Mouse (Mus musculus): ENCODE data around the gene Ramp3. TPM values are rescaled to one million over a fixed set of nuclear protein-coding genes. Genes with fewer than 3 reads are reported as not detected.

Ramp3 gene
- polyA plus RNA-seq, 1 experiment, result 2.4 TPM

GRCm38 (mm10) chr11:6680397-6680818 is 22.1 kb downstream of the Ramp3 start:
- Histone ChIP-seq H3K27ac (ENCODE audit: insufficient read depth, low read length) (peak overlapping the region; percentile 2; the same call in 1 of the 2 replicates), H3K27me3 (ENCODE audit: control insufficient read depth, insufficient read depth, low read length) (no peaks in the 10 kb centered on the region), H3K4me1 (ENCODE audit: control insufficient read depth, insufficient read depth, insufficient read length) (no peaks in the 10 kb centered on the region; the same call in 1 of the 2 replicates), H3K4me3 (ENCODE audit: extremely low read depth, insufficient read depth, insufficient read length) (peak overlapping the region; percentile 43; the same call in 1 of the 2 replicates), H3K36me3 (ENCODE audit: control insufficient read depth, insufficient read depth, low read length) (no peaks in the 10 kb centered on the region)
- no peak for DNase-seq (ENCODE audit: low read depth in 1 of 2, low spot score in 2 of 2)
- WGBS, result 8% methylated on average over 10 of the region's 10 CpGs
- TF ChIP-seq POLR2A (IDR thresholded peaks at IDR 0.05; ENCODE audit: low read depth, low read length) (no peak), CTCF (IDR thresholded peaks at IDR 0.05; ENCODE audit: extremely low read depth, insufficient read depth, insufficient read length, insufficient replicate concordance) (no peak)

GRCm38 (mm10) chr11:6684741-6685140 is 26.4 kb downstream of the Ramp3 start:
- Histone ChIP-seq H3K27me3 (ENCODE audit: control insufficient read depth, insufficient read depth, low read length) (no peaks in the 10 kb centered on the region), H3K27ac (ENCODE audit: insufficient read depth, low read length) (no peak overlapping the region), H3K36me3 (ENCODE audit: control insufficient read depth, insufficient read depth, low read length) (no peaks in the 10 kb centered on the region), H3K4me1 (ENCODE audit: control insufficient read depth, insufficient read depth, insufficient read length) (no peaks in the 10 kb centered on the region; the same call in 1 of the 2 replicates), H3K4me3 (ENCODE audit: extremely low read depth, insufficient read depth, insufficient read length) (no peak overlapping the region)
- TF ChIP-seq CTCF (IDR thresholded peaks at IDR 0.05; ENCODE audit: extremely low read depth, insufficient read depth, insufficient read length, insufficient replicate concordance) (no peak), POLR2A (IDR thresholded peaks at IDR 0.05; ENCODE audit: low read depth, low read length) (no peak)
- DNase-seq (ENCODE audit: low read depth in 1 of 2, low spot score in 2 of 2), result no peak
- WGBS, result 74% methylated on average over 3 of the region's 3 CpGs

GRCm38 (mm10) chr11:6688888-6689287 is 30.6 kb downstream of the Ramp3 start:
- no peaks in the 10 kb centered on the region for H3K27me3 ChIP-seq (ENCODE audit: control insufficient read depth, insufficient read depth, low read length)
- H3K36me3 ChIP-seq (ENCODE audit: control insufficient read depth, insufficient read depth, low read length), result no peaks in the 10 kb centered on the region
- WGBS, result 78% methylated on average over 3 of the region's 3 CpGs
- H3K27ac ChIP-seq (ENCODE audit: insufficient read depth, low read length), result no peak overlapping the region
- no peaks in the 10 kb centered on the region for H3K4me1 ChIP-seq (ENCODE audit: control insufficient read depth, insufficient read depth, insufficient read length)
- no peak for TF ChIP-seq POLR2A (IDR thresholded peaks at IDR 0.05; ENCODE audit: low read depth, low read length)
- TF ChIP-seq CTCF (IDR thresholded peaks at IDR 0.05; ENCODE audit: extremely low read depth, insufficient read depth, insufficient read length, insufficient replicate concordance), result no peak
- no peak for DNase-seq (ENCODE audit: low read depth in 1 of 2, low spot score in 2 of 2)
- H3K4me3 ChIP-seq (ENCODE audit: extremely low read depth, insufficient read depth, insufficient read length), result no peak overlapping the region

- Histone ChIP-seq H3K27me3 (ENCODE audit: control insufficient read depth, insufficient read depth, low read length) (no peaks in the 10 kb centered on the region), H3K4me1 (ENCODE audit: control insufficient read depth, insufficient read depth, insufficient read length) (peaks cover 4% of the 10 kb centered on the region; the same call in 1 of the 2 replicates), H3K36me3 (ENCODE audit: control insufficient read depth, insufficient read depth, low read length) (no peaks in the 10 kb centered on the region), H3K4me3 (ENCODE audit: extremely low read depth, insufficient read depth, insufficient read length) (no peak overlapping the region), H3K27ac (ENCODE audit: insufficient read depth, low read length) (no peak overlapping the region)
- 86% methylated on average over 6 of the region's 6 CpGs for WGBS
- TF ChIP-seq CTCF (IDR thresholded peaks at IDR 0.05; ENCODE audit: extremely low read depth, insufficient read depth, insufficient read length, insufficient replicate concordance) (no peak), POLR2A (IDR thresholded peaks at IDR 0.05; ENCODE audit: low read depth, low read length) (no peak)
- no peak for DNase-seq (ENCODE audit: low read depth in 1 of 2, low spot score in 2 of 2)
These were observed 34.0 kb downstream of the Ramp3 start for GRCm38 (mm10) chr11:6692341-6692740.

GRCm38 (mm10) chr11:6694114-6694513 is 35.8 kb downstream of the Ramp3 start:
- 84% methylated on average over 10 of the region's 10 CpGs for WGBS
- DNase-seq (ENCODE audit: low read depth in 1 of 2, low spot score in 2 of 2), result no peak
- Histone ChIP-seq H3K4me1 (ENCODE audit: control insufficient read depth, insufficient read depth, insufficient read length) (peaks cover 4% of the 10 kb centered on the region; the same call in 1 of the 2 replicates), H3K27ac (ENCODE audit: insufficient read depth, low read length) (no peak overlapping the region), H3K36me3 (ENCODE audit: control insufficient read depth, insufficient read depth, low read length) (no peaks in the 10 kb centered on the region), H3K27me3 (ENCODE audit: control insufficient read depth, insufficient read depth, low read length) (no peaks in the 10 kb centered on the region), H3K4me3 (ENCODE audit: extremely low read depth, insufficient read depth, insufficient read length) (no peak overlapping the region)
- TF ChIP-seq POLR2A (IDR thresholded peaks at IDR 0.05; ENCODE audit: low read depth, low read length) (no peak), CTCF (IDR thresholded peaks at IDR 0.05; ENCODE audit: extremely low read depth, insufficient read depth, insufficient read length, insufficient replicate concordance) (no peak)

GRCm38 (mm10) chr11:6695176-6695575 is 36.9 kb downstream of the Ramp3 start:
- Histone ChIP-seq H3K27ac (ENCODE audit: insufficient read depth, low read length) (peak overlapping the region; percentile 34), H3K36me3 (ENCODE audit: control insufficient read depth, insufficient read depth, low read length) (no peaks in the 10 kb centered on the region), H3K27me3 (ENCODE audit: control insufficient read depth, insufficient read depth, low read length) (no peaks in the 10 kb centered on the region), H3K4me3 (ENCODE audit: extremely low read depth, insufficient read depth, insufficient read length) (peak overlapping the region; percentile 25; the same call in 1 of the 2 replicates), H3K4me1 (ENCODE audit: control insufficient read depth, insufficient read depth, insufficient read length) (peaks cover 4% of the 10 kb centered on the region; the same call in 1 of the 2 replicates)
- WGBS, result 1% methylated on average over 12 of the region's 12 CpGs
- TF ChIP-seq CTCF (IDR thresholded peaks at IDR 0.05; ENCODE audit: extremely low read depth, insufficient read depth, insufficient read length, insufficient replicate concordance), result no peak
- no peak for TF ChIP-seq POLR2A (IDR thresholded peaks at IDR 0.05; ENCODE audit: low read depth, low read length)
- DNase-seq (ENCODE audit: low read depth in 1 of 2, low spot score in 2 of 2), result peak in 1 of 2 experiments; percentile 51

- Histone ChIP-seq H3K4me3 (ENCODE audit: extremely low read depth, insufficient read depth, insufficient read length) (no peak overlapping the region), H3K4me1 (ENCODE audit: control insufficient read depth, insufficient read depth, insufficient read length) (peaks cover 4% of the 10 kb centered on the region; the same call in 1 of the 2 replicates), H3K27ac (ENCODE audit: insufficient read depth, low read length) (no peak overlapping the region), H3K27me3 (ENCODE audit: control insufficient read depth, insufficient read depth, low read length) (no peaks in the 10 kb centered on the region), H3K36me3 (ENCODE audit: control insufficient read depth, insufficient read depth, low read length) (no peaks in the 10 kb centered on the region)
- TF ChIP-seq CTCF (IDR thresholded peaks at IDR 0.05; ENCODE audit: extremely low read depth, insufficient read depth, insufficient read length, insufficient replicate concordance), result no peak
- WGBS, result 72% methylated on average over 8 of the region's 8 CpGs
- no peak for DNase-seq (ENCODE audit: low read depth in 1 of 2, low spot score in 2 of 2)
These were observed 38.2 kb downstream of the Ramp3 start for GRCm38 (mm10) chr11:6696551-6696950.
